Mouse (Mus musculus) cerebellum, adult (tissue): ENCODE data around the gene Pamr1.

ENCODE experiments used
- ATAC-seq: cut with Nextera tagmentation; 2 replicates; pipeline ENCODE4 v1.9.2; 2017; ENCODE audit warnings: mild to moderate bottlenecking, moderate library complexity, mixed read lengths; ENCODE audit not compliant: insufficient number of reproducible peaks, low FRiP score, low TSS enrichment

The Pamr1 gene

GRCm38 (mm10) chr2:102595395-102596130 lies 45.8 kb downstream of the Pamr1 start:
- no peak for ATAC-seq

- ATAC-seq, result no peak; the same call in 1 of the 2 replicates
Observed at GRCm38 (mm10) chr2:102598911-102599721, 49.3 kb downstream of the Pamr1 start.

GRCm38 (mm10) chr2:102600516-102600915 lies 50.7 kb downstream of the Pamr1 start:
- no peak for ATAC-seq

GRCm38 (mm10) chr2:102610485-102610884 lies 60.7 kb downstream of the Pamr1 start:
- no peak for ATAC-seq

- ATAC-seq, result no peak
Observed at GRCm38 (mm10) chr2:102616637-102617036, 66.8 kb downstream of the Pamr1 start.

GRCm38 (mm10) chr2:102620744-102621429 lies 71.1 kb downstream of the Pamr1 start:
- no peak for ATAC-seq

GRCm38 (mm10) chr2:102622176-102622575 lies 72.4 kb downstream of the Pamr1 start:
- no peak for ATAC-seq

- ATAC-seq, result no peak
Observed at GRCm38 (mm10) chr2:102622943-102623342, 73.1 kb downstream of the Pamr1 start.

- ATAC-seq, result no peak
Observed at GRCm38 (mm10) chr2:102624538-102624937, 74.7 kb downstream of the Pamr1 start.

GRCm38 (mm10) chr2:102632361-102632760 lies 82.5 kb downstream of the Pamr1 start:
- no peak for ATAC-seq

GRCm38 (mm10) chr2:102634010-102634409 lies 84.2 kb downstream of the Pamr1 start:
- ATAC-seq, result no peak

- ATAC-seq, result no peak
Observed at GRCm38 (mm10) chr2:102635523-102636060, 85.8 kb downstream of the Pamr1 start.

GRCm38 (mm10) chr2:102636116-102636600 lies 86.3 kb downstream of the Pamr1 start:
- ATAC-seq, result no peak

GRCm38 (mm10) chr2:102638140-102638539 lies 88.3 kb downstream of the Pamr1 start:
- ATAC-seq, result no peak

- no peak for ATAC-seq
Observed at GRCm38 (mm10) chr2:102638690-102639089, 88.9 kb downstream of the Pamr1 start.

- ATAC-seq, result no peak
Observed at GRCm38 (mm10) chr2:102648845-102649500, 99.2 kb downstream of the Pamr1 start.

GRCm38 (mm10) chr2:102650322-102650721 lies 100.5 kb downstream of the Pamr1 start:
- no peak for ATAC-seq

- no peak for ATAC-seq
Observed at GRCm38 (mm10) chr2:102655966-102656725, 106.3 kb downstream of the Pamr1 start.

- no peak for ATAC-seq
Observed at GRCm38 (mm10) chr2:102657726-102658125, 107.9 kb downstream of the Pamr1 start.
